Mouse (Mus musculus) myocyte (in vitro differentiated cells): ENCODE results near the gene Sez6.

Source experiments
- E2F4 ChIP-seq: IDR thresholded peaks from one replicate; pipeline ENCODE4 v1.6.1; 2011; ENCODE audit warnings: mild to moderate bottlenecking, control low read depth, moderate library complexity; ENCODE audit not compliant: insufficient read depth
- POLR2A ChIP-seq: IDR thresholded peaks from one replicate; pipeline ENCODE4 v1.6.1; 2011; ENCODE audit warnings: low read depth, mild to moderate bottlenecking, control low read depth, moderate library complexity; ENCODE audit not compliant: insufficient read length
- POLR2AphosphoS2 ChIP-seq: IDR thresholded peaks from one replicate; pipeline ENCODE4 v1.6.1; 2011; ENCODE audit warnings: low read depth, control low read depth; ENCODE audit not compliant: insufficient read length
- TCF3 ChIP-seq: IDR thresholded peaks from one replicate; pipeline ENCODE4 v1.6.1; 2011; ENCODE audit warnings: low read depth, control low read depth; ENCODE audit not compliant: insufficient read length

DNA sequence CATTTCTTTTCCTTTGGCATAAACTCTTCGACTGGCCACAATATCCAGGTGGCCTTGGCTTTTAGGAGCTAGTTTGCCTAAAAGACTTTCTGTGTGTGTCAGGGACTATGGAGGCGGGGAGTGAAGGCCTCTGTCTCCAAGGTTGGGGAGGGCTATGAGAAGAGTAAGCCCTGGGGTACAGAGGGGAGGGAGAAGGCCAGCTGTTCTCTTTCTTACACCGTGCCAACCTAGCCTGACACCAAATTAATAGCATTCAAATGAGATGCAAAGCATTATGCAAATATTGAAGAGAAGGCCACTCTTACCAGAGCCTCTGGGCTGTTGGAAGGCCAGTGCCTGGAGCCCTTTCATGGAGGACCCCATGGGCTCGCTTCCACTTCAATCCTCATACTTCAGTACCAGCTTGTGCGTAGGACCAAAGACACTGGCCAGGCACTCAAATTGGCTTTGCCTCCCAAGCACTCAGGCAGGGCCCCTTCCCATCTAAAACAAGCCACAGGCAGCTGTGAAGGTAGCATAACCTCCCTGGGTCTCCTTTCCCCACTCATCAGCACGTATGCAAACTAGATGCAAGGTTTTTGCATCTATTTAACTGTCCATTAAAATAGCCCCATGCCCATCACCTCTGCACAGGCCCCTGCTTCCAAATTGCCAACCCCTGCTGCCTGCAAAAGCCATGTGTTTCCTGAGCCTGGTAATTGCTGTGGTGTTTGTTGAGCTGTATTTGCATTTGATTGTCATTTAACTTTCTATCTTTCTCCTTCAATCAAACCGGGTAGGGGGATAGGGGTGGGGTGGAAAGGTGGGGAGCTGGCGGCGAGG, 4.6 kb upstream of the Sez6 start:
- TF ChIP-seq TCF3 = no peak
- TF ChIP-seq POLR2A = no peak
- TF ChIP-seq E2F4 = no peak
- TF ChIP-seq POLR2AphosphoS2 = no peak
